Mouse (Mus musculus): ENCODE results near the gene G430095P16Rik.

GRCm38 (mm10) chr8:84697166-84698130 lies 25.4 kb upstream of the G430095P16Rik start:
- TF ChIP-seq CTCF (IDR thresholded peaks at IDR 0.05; ENCODE audit: control insufficient read depth, insufficient read depth, insufficient read length) (no peak), CEBPB (IDR thresholded peaks at IDR 0.05; ENCODE audit: low read depth) (no peak), USF1 (IDR thresholded peaks at IDR 0.05; ENCODE audit: low read depth) (no peak)

Measured in C2C12 (cell line).